Mouse (Mus musculus): Measurements from ENCODE around the gene Ttc9c. TPM values are rescaled to one million over a fixed set of nuclear protein-coding genes. Genes with fewer than 3 reads are reported as not detected.
A peak's percentile ranks its signal among the peaks of the same experiment; 100 is the strongest.

Gene Ttc9c
- polyA plus RNA-seq (2012; rRNA removed), result 6.8 and 7.9 TPM in 2 replicates

DNA sequence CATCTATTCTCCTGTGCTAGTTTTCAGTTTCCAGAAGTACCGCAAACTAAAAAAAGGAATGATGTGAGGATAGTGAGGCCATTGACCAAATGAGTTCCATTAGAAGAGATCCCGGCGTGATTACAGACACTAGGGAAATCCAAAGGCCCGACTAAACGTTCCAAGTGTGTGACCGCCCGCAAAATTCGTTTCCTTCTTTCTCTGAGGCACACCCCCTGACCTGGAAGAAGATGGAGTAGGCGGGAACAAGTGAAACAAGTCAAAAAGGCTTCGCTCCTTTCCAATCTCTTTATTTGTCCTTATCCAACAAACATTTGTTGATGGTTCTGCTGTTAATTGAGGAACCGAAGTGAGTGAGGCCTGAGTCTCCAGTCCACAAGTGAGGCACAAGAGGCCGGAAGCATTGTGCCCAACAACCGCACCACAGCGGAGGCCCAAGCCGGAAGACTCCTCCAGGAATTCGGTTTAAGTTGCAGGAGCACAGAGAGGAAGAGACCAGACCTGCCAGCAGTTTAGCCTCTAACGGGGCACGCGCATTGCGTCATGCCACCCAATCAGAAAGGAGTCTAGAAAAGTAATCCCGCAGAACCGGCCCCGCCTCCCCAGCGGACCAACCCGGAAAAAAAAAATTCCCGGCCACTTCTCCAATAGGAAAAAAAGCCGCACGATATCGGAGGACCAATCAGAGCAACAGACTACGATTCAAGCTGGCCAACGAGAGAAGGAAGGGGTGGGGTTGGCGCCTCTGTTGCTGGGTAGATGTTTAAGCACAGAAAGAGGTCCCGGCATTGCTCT is at the start of gene Ttc9c:
TSS of gene Ttc9c (minus strand) at position 533 of the 795 bp plus-strand sequence.
- Histone ChIP-seq H3K4me3 (ENCODE audit: control insufficient read depth, low read depth, low read length) (peak within 1 kb of the TSS; percentile 90), H3K36me3 (ENCODE audit: control insufficient read depth, insufficient read depth, low read length) (peaks cover 5% of the 10 kb centered on the region), H3K4me1 (ENCODE audit: control insufficient read depth, insufficient read depth, low read length) (peaks cover 7% of the 10 kb centered on the region), H3K27me3 (ENCODE audit: control insufficient read depth, insufficient read depth, low read length) (no peaks in the 10 kb centered on the region), H3K27ac (ENCODE audit: control insufficient read depth, insufficient read depth, low read depth, low read length) (peak within 1 kb of the TSS; percentile 96)
- peak; percentile 94 for TF ChIP-seq POLR2A (IDR thresholded peaks at IDR 0.05; ENCODE audit: control insufficient read depth, low read depth, low read length)
- TF ChIP-seq CTCF (IDR thresholded peaks at IDR 0.05; ENCODE audit: control insufficient read depth, insufficient read depth, insufficient replicate concordance, low read depth, low read length), result no peak

DNA sequence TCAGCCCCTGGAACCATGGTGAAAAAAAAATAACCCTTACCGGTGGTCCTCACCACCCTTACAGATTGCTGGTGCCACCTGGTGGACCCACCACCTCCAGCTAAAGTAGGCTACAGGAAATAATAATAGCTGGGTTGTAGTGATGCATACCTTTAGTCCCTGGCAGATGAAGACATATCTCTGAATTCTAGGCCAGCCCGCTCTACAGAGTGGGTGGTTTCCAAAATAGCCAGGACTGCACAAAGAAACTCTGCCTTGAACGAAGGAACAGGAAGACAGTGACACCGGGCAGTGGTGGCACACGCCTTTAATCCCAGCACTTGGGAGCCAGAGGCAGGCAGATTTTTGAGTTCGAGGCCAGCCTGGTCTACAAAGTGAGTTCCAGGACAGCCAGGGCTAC is 45.1 kb upstream of the Ttc9c start:
- Histone ChIP-seq H3K36me3 (ENCODE audit: control insufficient read depth, insufficient read depth, low read length) (no peaks in the 10 kb centered on the region), H3K4me1 (ENCODE audit: control insufficient read depth, insufficient read depth, low read length) (no peaks in the 10 kb centered on the region), H3K27ac (ENCODE audit: control insufficient read depth, insufficient read depth, low read depth, low read length) (no peak overlapping the region), H3K27me3 (ENCODE audit: control insufficient read depth, insufficient read depth, low read length) (no peaks in the 10 kb centered on the region), H3K4me3 (ENCODE audit: control insufficient read depth, low read depth, low read length) (no peak overlapping the region)
- TF ChIP-seq POLR2A (IDR thresholded peaks at IDR 0.05; ENCODE audit: control insufficient read depth, low read depth, low read length) (no peak), CTCF (IDR thresholded peaks at IDR 0.05; ENCODE audit: control insufficient read depth, insufficient read depth, insufficient replicate concordance, low read depth, low read length) (no peak)

DNA sequence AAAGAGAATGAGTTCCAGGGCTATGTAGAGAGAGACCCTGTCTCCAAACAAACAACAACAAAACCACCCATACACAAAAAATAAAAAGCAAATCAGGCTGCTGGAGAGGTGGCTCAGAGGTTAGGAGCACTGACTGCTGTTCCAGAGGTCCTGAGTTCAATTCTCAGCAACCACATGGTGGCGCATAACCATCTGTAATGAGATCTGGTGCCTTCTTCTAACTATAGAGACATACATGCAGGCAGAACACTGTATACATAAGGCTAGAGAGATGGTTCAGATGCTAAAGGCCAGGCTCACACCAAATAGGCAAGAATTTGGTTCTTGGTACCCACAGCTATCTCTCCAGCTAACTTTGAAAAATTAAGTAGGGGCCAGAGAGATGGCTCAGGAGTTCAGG is 39.9 kb upstream of the Ttc9c start:
- Histone ChIP-seq H3K27ac (ENCODE audit: control insufficient read depth, insufficient read depth, low read depth, low read length) (no peak overlapping the region), H3K4me3 (ENCODE audit: control insufficient read depth, low read depth, low read length) (no peak overlapping the region), H3K36me3 (ENCODE audit: control insufficient read depth, insufficient read depth, low read length) (no peaks in the 10 kb centered on the region), H3K4me1 (ENCODE audit: control insufficient read depth, insufficient read depth, low read length) (no peaks in the 10 kb centered on the region), H3K27me3 (ENCODE audit: control insufficient read depth, insufficient read depth, low read length) (no peaks in the 10 kb centered on the region)
- TF ChIP-seq POLR2A (IDR thresholded peaks at IDR 0.05; ENCODE audit: control insufficient read depth, low read depth, low read length) (no peak), CTCF (IDR thresholded peaks at IDR 0.05; ENCODE audit: control insufficient read depth, insufficient read depth, insufficient replicate concordance, low read depth, low read length) (no peak)

DNA sequence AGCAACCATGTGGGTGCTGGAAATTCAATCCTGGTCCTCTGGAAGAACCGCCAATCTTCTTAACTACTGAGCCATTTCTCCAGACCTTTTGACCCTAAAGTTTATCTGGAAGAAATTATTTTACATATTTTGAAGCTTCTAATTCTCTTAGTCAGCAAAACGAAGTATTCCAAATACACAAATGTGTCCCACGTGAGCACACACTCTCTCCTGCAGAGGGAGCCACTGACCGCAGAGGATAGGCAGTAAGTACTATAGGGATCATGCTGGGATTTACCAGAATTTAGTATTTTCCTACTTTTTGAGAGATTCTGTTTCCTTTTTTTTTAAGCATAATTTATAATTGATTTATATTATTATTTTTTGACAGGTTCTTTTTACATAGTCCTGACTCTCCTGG is 38.6 kb upstream of the Ttc9c start:
- no peaks in the 10 kb centered on the region for H3K36me3 ChIP-seq (ENCODE audit: control insufficient read depth, insufficient read depth, low read length)
- no peak overlapping the region for H3K4me3 ChIP-seq (ENCODE audit: control insufficient read depth, low read depth, low read length)
- TF ChIP-seq CTCF (IDR thresholded peaks at IDR 0.05; ENCODE audit: control insufficient read depth, insufficient read depth, insufficient replicate concordance, low read depth, low read length) (peak; percentile 48; the same call in 1 of the 2 replicates), POLR2A (IDR thresholded peaks at IDR 0.05; ENCODE audit: control insufficient read depth, low read depth, low read length) (no peak)
- no peaks in the 10 kb centered on the region for H3K27me3 ChIP-seq (ENCODE audit: control insufficient read depth, insufficient read depth, low read length)
- H3K27ac ChIP-seq (ENCODE audit: control insufficient read depth, insufficient read depth, low read depth, low read length), result no peak overlapping the region
- no peaks in the 10 kb centered on the region for H3K4me1 ChIP-seq (ENCODE audit: control insufficient read depth, insufficient read depth, low read length)

DNA sequence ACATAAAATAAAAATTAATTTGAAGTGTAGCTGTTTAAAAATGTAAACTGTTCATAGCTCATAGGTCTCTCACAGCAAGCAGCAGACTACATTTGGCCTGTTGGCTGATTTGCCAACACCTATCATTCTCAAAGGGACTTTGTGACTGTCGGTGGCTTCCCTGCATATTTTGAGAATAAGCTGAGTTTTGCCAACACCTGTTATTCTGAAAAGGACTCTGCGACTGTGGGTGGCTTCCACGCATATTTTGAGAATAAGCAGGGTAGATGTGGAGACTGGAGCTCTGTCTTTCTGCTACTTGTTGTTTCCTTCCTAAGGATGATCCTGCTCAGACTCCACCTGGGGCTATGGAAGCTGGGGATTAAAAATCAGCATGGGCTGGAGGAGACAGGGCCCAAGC is 34.0 kb upstream of the Ttc9c start:
- no peaks in the 10 kb centered on the region for H3K36me3 ChIP-seq (ENCODE audit: control insufficient read depth, insufficient read depth, low read length)
- no peak for TF ChIP-seq POLR2A (IDR thresholded peaks at IDR 0.05; ENCODE audit: control insufficient read depth, low read depth, low read length)
- TF ChIP-seq CTCF (IDR thresholded peaks at IDR 0.05; ENCODE audit: control insufficient read depth, insufficient read depth, insufficient replicate concordance, low read depth, low read length), result no peak
- H3K27ac ChIP-seq (ENCODE audit: control insufficient read depth, insufficient read depth, low read depth, low read length), result no peak overlapping the region
- peaks cover 11% of the 10 kb centered on the region for H3K4me1 ChIP-seq (ENCODE audit: control insufficient read depth, insufficient read depth, low read length)
- no peak overlapping the region for H3K4me3 ChIP-seq (ENCODE audit: control insufficient read depth, low read depth, low read length)
- no peaks in the 10 kb centered on the region for H3K27me3 ChIP-seq (ENCODE audit: control insufficient read depth, insufficient read depth, low read length)

DNA sequence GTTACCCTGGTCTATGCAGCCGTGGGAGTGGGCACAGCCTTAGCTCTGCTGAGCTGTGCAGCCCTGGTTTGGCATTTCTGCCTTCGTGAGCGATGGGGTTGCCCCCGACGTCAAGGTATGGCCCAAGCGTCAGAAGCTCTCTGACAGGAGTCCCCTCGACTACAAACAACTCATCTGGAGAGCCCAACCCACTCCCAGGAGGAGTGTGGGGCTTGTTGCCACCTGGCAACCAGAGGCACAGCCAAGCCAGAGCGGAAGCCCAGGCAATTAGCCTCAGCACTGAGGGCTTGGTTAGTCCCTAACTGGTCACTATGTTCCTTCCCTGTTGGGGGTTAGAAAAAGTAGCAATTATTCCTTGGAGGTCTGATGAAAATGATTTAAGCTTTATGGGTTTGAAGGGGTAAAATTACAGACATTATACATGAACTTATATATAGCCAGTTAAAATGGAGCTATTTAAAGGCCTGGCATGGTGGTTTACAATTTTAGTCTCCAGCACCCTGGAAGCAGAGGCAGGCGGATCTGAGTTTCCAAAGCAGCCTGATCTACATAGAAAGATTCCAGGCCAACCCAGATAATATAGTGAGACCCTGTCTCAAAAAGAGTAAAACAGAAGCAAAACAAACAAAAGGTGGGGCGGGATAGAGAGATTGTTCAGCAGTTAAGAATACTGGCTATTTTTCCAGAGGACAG is 33.2 kb upstream of the Ttc9c start:
- Histone ChIP-seq H3K27me3 (ENCODE audit: control insufficient read depth, insufficient read depth, low read length) (no peaks in the 10 kb centered on the region), H3K4me1 (ENCODE audit: control insufficient read depth, insufficient read depth, low read length) (peaks cover 11% of the 10 kb centered on the region), H3K4me3 (ENCODE audit: control insufficient read depth, low read depth, low read length) (no peak overlapping the region), H3K36me3 (ENCODE audit: control insufficient read depth, insufficient read depth, low read length) (no peaks in the 10 kb centered on the region), H3K27ac (ENCODE audit: control insufficient read depth, insufficient read depth, low read depth, low read length) (no peak overlapping the region)
- TF ChIP-seq POLR2A (IDR thresholded peaks at IDR 0.05; ENCODE audit: control insufficient read depth, low read depth, low read length) (no peak), CTCF (IDR thresholded peaks at IDR 0.05; ENCODE audit: control insufficient read depth, insufficient read depth, insufficient replicate concordance, low read depth, low read length) (no peak)

DNA sequence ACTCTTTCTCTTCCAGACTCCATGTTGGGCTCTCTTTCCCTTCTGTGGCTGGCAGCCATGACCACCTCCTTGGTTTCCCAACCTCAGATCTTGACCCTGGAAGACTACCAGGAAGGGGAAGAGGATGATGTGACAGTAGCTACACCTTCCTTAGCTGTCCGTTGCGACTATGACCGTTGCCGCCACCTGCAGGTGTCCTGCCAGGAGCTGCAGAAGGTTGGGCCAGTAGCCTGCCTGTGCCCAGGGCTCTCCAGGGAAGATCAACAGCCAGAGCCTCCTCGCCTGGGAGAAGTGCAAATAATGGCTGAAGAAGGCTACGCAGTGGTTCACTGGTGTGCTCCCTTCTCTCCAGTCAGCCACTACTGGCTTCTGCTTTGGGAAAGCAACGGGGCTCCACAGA is 32.5 kb upstream of the Ttc9c start:
- Histone ChIP-seq H3K27me3 (ENCODE audit: control insufficient read depth, insufficient read depth, low read length) (no peaks in the 10 kb centered on the region), H3K4me3 (ENCODE audit: control insufficient read depth, low read depth, low read length) (no peak overlapping the region), H3K36me3 (ENCODE audit: control insufficient read depth, insufficient read depth, low read length) (no peaks in the 10 kb centered on the region), H3K4me1 (ENCODE audit: control insufficient read depth, insufficient read depth, low read length) (peaks cover 11% of the 10 kb centered on the region), H3K27ac (ENCODE audit: control insufficient read depth, insufficient read depth, low read depth, low read length) (no peak overlapping the region)
- TF ChIP-seq CTCF (IDR thresholded peaks at IDR 0.05; ENCODE audit: control insufficient read depth, insufficient read depth, insufficient replicate concordance, low read depth, low read length), result no peak
- no peak for TF ChIP-seq POLR2A (IDR thresholded peaks at IDR 0.05; ENCODE audit: control insufficient read depth, low read depth, low read length)
